Mouse (Mus musculus) cerebellum, postnatal 25 days (tissue): ENCODE measurements around the gene Vwa3b.

Experiments used
- DNase-seq, 2 experiments: peaks; one replicate each; pipeline ENCODE4 v3.0.0; 2021; ENCODE audit warnings: mixed read lengths in 2 of 2

The Vwa3b gene

GRCm38 (mm10) chr1:37063841-37064240, 37.4 kb downstream of the Vwa3b start:
- no peak for DNase-seq

GRCm38 (mm10) chr1:37065658-37066412, 39.4 kb downstream of the Vwa3b start:
- no peak for DNase-seq

DNA sequence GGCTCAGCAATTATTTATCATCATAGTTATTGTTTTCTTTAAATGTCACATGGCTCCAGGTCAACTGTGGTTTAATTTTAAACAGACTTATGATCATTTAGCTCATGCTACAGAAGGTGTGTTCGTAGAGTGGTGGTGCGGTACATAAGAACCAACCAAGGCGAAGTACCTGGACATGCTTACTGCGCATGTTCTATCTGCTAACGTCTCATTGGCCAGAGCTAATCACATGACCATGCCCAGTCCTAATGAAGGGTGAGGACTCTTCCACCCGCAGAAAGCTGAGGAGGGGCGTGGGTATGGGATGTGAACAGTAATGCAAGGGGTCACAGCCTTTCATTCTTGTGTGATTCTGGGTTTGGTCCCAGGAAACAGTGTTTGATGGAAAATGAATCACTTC, 49.4 kb downstream of the Vwa3b start:
- DNase-seq = no peak

GRCm38 (mm10) chr1:37077266-37077665, 50.9 kb downstream of the Vwa3b start:
- peak in 1 of 2 experiments; percentile 5 for DNase-seq

- DNase-seq = peak; percentile 11 to 41
Measured at GRCm38 (mm10) chr1:37077955-37078549, 51.7 kb downstream of the Vwa3b start.

DNA sequence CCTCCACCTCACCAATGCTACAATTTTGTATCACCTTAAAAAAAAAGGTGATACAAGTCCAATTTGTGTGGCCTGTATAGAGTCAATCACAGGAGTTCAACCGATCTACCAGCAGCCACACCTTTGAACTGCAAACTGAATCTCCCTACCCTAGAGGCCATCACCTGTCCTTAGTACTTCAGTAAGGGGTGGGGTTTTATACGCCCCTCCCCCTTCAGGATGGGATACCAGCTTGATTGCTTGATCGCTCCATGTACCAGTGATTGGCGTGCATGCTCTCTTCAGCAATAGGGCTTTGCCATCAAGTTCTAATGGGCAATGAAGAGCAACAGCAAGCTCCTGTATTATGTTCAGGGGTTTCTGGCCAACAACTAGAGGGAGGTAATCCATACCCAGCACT, 54.0 kb downstream of the Vwa3b start:
- no peak for DNase-seq

DNA sequence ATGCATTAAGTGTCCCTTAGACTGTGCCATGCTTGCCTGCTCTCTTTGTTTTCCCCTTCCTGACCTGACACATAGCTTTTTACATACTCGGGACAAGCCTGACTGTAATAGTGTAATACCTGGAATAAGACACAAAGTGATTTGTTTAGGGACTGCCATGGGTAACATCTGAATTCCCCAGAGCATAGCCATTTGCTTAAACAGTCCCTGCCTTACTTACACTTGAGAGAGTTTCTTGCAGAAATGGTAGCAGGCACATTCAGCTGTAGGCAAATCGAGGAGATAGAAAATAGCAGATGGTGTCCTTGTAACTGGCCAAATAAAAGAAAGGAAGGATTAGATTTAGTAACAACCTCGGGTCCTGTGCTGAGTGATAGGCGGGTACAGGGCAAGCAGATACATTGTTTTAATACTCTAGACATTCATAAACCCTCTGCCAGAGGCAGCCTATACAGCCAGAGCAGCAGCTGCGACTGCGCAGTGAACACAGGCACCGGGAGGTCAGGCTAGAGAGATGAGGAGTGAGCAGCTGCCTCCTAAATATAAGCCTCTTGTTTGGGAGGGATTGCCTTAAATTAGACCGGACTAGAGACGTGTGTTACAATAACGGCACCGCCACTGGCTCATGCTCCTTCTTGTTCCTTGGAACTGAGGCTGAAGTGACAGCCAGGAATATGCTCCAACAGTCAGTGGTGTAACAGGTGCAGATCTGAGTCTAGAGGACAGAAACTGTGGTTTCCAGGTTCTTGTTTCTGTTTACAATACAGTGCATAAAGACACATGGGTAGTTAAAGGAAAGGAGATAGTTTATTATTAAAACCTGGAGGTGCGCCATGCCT, 55.2 kb downstream of the Vwa3b start:
- DNase-seq = peak in 1 of 2 experiments; percentile 7

GRCm38 (mm10) chr1:37082215-37082464, 55.7 kb downstream of the Vwa3b start:
- no peak for DNase-seq

GRCm38 (mm10) chr1:37084075-37084474, 57.7 kb downstream of the Vwa3b start:
- no peak for DNase-seq

- no peak for DNase-seq
Measured at GRCm38 (mm10) chr1:37085171-37085570, 58.8 kb downstream of the Vwa3b start.

DNA sequence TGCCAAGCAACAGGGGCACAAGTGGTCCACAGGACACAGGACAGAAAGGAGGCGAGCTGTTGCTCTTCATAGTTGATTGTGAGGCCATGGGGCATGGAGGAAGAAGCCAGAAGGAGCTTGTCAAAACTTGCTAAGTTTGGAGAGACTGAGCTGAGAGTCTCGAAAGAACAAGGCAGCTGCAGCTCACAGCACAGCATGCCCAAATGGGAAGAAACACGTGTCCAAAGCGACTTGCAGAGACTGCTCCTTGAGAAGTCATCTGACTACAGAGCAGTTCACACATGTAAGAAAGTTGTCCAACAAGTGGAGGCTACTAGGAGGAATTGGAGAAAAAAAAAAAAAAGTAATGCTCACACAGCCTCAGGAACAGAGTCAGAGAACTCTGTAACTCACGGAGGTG, 62.8 kb downstream of the Vwa3b start:
- DNase-seq = no peak

DNA sequence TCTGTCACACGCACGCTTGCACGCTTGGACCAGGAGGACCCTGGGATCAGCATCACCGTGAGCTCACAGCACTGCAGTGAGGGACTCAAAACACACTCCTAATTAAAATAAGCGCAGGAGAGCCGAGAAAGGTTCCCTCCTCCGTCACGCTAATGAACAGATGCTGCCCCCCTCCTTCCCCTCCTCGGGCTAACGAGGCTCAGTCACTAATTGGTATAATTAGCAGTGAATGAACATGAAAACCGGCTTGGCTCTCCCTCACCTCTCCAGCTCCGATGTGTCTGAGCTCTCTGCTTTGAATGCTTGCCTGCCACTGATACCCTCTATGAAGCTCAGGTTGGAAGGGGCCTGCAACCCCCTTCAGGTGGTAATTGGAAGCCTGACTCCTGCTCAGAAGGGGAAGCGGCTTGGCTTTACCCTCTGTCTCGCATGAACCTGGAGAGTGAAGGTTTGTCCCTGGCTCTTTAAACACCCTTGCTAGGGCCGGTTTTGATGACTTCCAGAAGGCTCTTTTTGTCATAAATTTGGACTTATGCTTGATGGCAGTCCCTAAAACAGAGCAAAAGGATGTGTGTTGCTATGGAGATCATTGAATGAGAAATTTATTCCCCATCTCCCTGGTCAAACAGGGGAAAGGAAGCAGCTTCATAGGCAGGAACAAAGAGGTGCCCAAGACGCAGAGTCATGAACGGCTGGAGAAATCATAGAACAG, 71.1 kb downstream of the Vwa3b start:
- DNase-seq = peak in 1 of 2 experiments; percentile 19

DNA sequence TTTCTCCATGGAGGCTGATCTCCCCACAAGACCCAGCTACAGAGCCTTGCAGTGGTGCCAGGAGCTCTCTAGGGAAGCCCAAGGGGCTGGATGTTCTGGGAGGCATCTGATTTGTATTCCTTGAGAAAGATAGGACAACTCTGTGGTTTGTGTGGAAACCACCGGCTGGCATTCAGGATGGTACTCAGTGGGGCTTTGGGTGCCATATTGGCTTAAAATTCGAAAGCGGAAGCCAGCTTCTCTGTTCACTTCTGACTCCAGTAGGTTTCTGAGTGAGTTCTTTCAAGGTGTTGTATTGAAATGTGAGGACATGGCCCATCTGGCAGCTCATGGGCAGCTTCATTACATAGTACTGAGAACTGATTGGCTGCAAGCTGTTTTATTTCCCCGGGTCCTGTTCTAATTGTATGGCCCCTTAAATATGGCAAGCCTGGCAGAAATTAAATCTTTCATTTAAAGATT, 71.7 kb downstream of the Vwa3b start:
- no peak for DNase-seq

GRCm38 (mm10) chr1:37100361-37100760, 74.0 kb downstream of the Vwa3b start:
- DNase-seq = no peak

GRCm38 (mm10) chr1:37101016-37101415, 74.6 kb downstream of the Vwa3b start:
- DNase-seq = no peak

DNA sequence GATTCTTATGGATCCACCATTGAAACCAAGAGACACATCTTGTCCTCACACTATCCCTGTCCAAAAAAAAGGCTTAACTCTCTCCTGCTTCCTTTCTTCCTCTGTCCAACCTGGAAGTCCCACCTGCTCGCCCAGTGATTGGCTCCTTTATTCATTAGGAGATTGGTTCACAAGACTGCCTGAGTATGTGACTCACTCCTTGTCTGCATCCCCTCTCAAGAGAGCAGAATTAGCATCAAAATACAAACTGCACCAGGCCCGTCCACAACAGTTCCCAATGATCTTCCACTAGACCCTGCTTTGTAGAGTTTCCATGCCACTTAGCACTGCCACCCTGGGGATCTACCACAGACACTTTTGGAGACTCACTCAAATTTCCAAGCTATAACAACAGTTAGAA, 75.3 kb downstream of the Vwa3b start:
- DNase-seq = no peak

- no peak for DNase-seq
Measured at GRCm38 (mm10) chr1:37105194-37105593, 78.8 kb downstream of the Vwa3b start.

- DNase-seq = no peak
Measured at GRCm38 (mm10) chr1:37113781-37114180, 87.4 kb downstream of the Vwa3b start.

- DNase-seq = no peak
Measured at GRCm38 (mm10) chr1:37115847-37116246, 89.5 kb downstream of the Vwa3b start.

- DNase-seq = no peak
Measured at GRCm38 (mm10) chr1:37116574-37116973, 90.2 kb downstream of the Vwa3b start.

DNA sequence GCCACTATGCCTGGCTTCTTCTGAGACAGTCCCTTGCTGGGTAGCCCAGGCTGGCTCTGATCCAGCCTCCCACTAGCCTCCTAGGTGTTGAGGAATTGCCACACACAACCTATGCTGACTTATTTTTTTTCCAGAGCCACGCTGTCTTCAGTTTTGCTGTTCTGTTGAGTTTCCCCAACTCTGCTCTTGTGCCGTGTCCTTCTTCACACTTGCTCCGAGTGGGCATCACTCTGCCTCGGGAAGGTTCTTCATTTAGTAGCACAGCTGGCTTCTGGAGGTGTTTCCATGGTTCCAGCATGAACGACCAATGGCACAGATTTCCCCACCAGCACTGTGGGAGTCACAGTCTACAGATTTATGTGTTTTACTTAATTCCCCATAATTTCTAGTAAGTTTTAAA, 91.6 kb downstream of the Vwa3b start:
- no peak for DNase-seq

GRCm38 (mm10) chr1:37122306-37122705, 95.9 kb downstream of the Vwa3b start:
- no peak for DNase-seq

DNA sequence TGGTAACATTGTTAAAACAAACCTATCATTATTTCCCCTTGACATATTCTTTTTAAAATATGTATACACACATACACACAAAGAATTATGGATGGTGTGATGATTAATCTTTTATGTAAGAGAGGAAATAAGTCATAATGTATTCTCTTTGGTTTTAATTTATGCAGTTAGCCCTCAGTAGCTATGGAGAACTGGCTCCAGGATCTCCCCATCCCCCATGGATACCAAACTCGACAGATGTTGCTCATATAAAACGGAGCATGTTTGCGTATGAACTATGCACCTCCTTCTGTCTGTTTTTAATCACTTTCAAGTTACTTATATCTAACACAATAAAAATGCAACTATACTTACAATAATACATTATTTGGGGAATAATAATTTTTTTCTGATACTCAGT, 96.4 kb downstream of the Vwa3b start:
- no peak for DNase-seq
